Mouse (Mus musculus) olfactory bulb, adult 2 months (tissue): ENCODE measurements around the gene Rasal2. TPM values are rescaled to one million over a fixed set of nuclear protein-coding genes. Genes with fewer than 3 reads are reported as not detected.

Experiments
- H3K27ac ChIP-seq: fragments of 200-500 bp; 2 replicates; pipeline ENCODE4 v1.5.1; 2012; ENCODE audit warnings: low read depth, low read length; ENCODE audit not compliant: insufficient read depth
- H3K4me1 ChIP-seq: fragments of 200-500 bp; 2 replicates; pipeline ENCODE4 v1.6.1; 2012; ENCODE audit warnings: low read length; ENCODE audit not compliant: control insufficient read depth, insufficient read depth
- H3K4me3 ChIP-seq: fragments of 200-500 bp; 2 replicates; pipeline ENCODE4 v1.5.1; 2012; ENCODE audit warnings: mild to moderate bottlenecking, low read depth, low read length, moderate library complexity; ENCODE audit not compliant: insufficient read depth
- CTCF ChIP-seq: fragments of 200-500 bp; IDR thresholded peaks from 2 replicates; pipeline ENCODE4 v1.5.1; 2012; ENCODE audit warnings: low read depth, mild to moderate bottlenecking, low read length, moderate library complexity; ENCODE audit not compliant: insufficient read depth
- POLR2A ChIP-seq: fragments of 200-500 bp; IDR thresholded peaks from 2 replicates; pipeline ENCODE4 v1.6.1; 2012; ENCODE audit warnings: mild to moderate bottlenecking, low read depth, low read length, moderate library complexity; ENCODE audit not compliant: insufficient read depth
- WGBS: fragments of 180-500 bp; shearing (Covaris S2); methylation state at CpG from one replicate; pipeline ENCODE4 v1.1.7; 2018; 5-methylcytosine and 5-hydroxymethylcytosine counted together
- polyA plus RNA-seq: library from polyadenylated mRNA; stranded (reverse); fragments of >200 nt; gene quantifications from 2 replicates; pipeline ENCODE4 v1.2.4, GENCODE M21; 2012; ENCODE audit warnings: low replicate concordance; ENCODE audit not compliant: missing spikeins, insufficient read depth, insufficient read length

The Rasal2 gene
- polyA plus RNA-seq, 1 experiment, result not detected

GRCm38 (mm10) chr1:157230386-157230785 lies 182.0 kb downstream of the Rasal2 start:
- H3K27ac ChIP-seq, result no peak overlapping the region
- 74% methylated on average over 2 of the region's 2 CpGs for WGBS
- no peaks in the 10 kb centered on the region; the same call in 1 of the 2 replicates for H3K4me1 ChIP-seq
- TF ChIP-seq CTCF (no peak), POLR2A (no peak)
- H3K4me3 ChIP-seq, result no peak overlapping the region

DNA sequence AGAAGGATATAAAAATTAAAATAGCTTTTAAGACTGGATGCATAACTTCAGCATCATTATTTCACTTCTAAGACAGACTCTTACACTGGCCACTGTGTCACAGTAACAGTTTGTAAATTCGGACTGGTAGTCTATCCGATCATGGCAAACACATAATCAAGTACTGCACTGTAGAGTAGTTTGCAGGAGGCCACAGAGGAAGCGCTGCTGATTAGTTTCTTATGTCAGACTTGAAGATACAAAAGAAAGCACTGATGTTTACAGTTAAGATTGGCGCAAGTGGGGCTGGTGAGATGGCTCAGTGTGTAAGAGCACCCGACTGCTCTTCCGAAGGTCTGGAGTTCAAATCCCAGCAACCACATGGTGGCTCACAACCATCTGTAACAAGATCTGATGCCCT lies 187.4 kb downstream of the Rasal2 start:
- no peak overlapping the region for H3K27ac ChIP-seq
- H3K4me3 ChIP-seq, result no peak overlapping the region
- H3K4me1 ChIP-seq, result no peaks in the 10 kb centered on the region
- 94% methylated on average over 6 of the region's 6 CpGs for WGBS
- TF ChIP-seq CTCF (no peak), POLR2A (no peak)

DNA sequence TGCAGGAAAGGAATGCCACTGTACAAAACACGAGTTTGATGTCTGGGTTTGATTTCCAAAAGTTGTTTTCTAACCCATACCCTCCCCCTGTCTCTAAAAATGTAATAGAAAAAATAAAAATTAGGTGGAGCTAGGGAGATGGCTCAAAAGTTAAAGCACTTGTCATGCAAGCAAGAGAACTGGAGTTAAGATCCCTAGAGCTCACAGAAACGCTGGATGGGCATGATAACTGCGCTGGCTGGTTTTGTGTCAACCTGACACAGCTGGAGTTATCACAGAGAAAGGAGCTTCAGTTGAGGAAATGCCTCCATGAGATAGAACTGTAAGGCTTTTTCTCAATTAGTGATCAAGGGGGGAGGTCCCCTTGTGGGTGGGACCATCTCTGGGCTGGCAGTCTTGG lies 191.5 kb downstream of the Rasal2 start:
- no peak for TF ChIP-seq POLR2A
- TF ChIP-seq CTCF, result no peak
- Histone ChIP-seq H3K4me3 (no peak overlapping the region), H3K27ac (no peak overlapping the region), H3K4me1 (no peaks in the 10 kb centered on the region)
- WGBS, result 87% methylated on average over 3 of the region's 3 CpGs

DNA sequence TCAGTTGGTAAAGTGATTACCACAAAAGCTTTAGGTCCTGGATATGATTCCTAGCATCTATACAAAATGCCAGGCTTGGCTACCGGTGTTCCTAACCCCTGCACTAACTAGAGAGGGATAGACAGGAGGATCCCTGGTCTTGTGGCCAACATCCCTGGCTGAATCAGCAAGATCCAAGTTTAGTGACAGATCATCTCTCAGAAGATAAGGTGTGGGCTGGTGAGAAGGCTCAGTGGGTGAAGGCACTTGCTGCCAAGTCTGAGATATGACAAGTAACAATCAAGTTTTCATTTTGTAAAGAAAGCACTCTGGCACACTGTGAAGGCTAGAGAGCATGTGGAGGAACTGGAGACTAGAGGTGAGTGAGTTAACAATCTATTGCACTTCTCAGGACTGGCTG lies 191.9 kb downstream of the Rasal2 start:
- Histone ChIP-seq H3K4me3 (no peak overlapping the region), H3K27ac (no peak overlapping the region), H3K4me1 (no peaks in the 10 kb centered on the region)
- TF ChIP-seq POLR2A, result no peak
- no peak for TF ChIP-seq CTCF
- WGBS, result 94% methylated on average over 1 of the region's 1 CpGs

- Histone ChIP-seq H3K27ac (no peak overlapping the region), H3K4me1 (no peaks in the 10 kb centered on the region), H3K4me3 (no peak overlapping the region)
- WGBS, result 9% methylated on average over 1 of the region's 1 CpGs
- TF ChIP-seq POLR2A (no peak), CTCF (no peak)
Observed at GRCm38 (mm10) chr1:157208754-157209153, 203.6 kb downstream of the Rasal2 start.

- Histone ChIP-seq H3K4me3 (no peak overlapping the region), H3K27ac (no peak overlapping the region), H3K4me1 (no peaks in the 10 kb centered on the region)
- TF ChIP-seq POLR2A (no peak), CTCF (no peak)
- 56% methylated on average over 4 of the region's 4 CpGs for WGBS
Observed at GRCm38 (mm10) chr1:157205685-157206084, 206.7 kb downstream of the Rasal2 start.

DNA sequence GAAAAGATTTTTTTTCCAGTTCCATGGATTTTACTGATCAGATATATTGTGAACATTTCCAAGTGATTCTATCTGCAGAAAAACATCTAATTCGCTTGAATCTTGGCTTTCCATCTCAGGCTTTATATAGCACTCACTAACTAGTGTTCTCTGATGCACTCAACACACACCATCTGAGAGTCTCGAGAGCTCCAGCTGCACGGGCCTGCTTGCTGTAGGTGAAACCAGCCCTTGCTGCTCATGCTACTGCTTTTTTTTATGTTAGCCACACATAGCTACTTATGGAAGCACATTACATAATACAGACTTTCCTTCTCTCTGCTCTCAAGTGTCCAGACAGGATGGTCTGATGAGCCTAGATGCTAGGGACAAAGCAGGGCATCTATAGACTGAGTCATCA lies 229.4 kb downstream of the Rasal2 start:
- H3K4me1 ChIP-seq, result peaks cover 9% of the 10 kb centered on the region
- peak overlapping the region; percentile 62; the same call in 1 of the 2 replicates for H3K27ac ChIP-seq
- no peak overlapping the region for H3K4me3 ChIP-seq
- TF ChIP-seq POLR2A, result no peak
- TF ChIP-seq CTCF, result no peak
- 31% methylated on average over 3 of the region's 3 CpGs for WGBS

DNA sequence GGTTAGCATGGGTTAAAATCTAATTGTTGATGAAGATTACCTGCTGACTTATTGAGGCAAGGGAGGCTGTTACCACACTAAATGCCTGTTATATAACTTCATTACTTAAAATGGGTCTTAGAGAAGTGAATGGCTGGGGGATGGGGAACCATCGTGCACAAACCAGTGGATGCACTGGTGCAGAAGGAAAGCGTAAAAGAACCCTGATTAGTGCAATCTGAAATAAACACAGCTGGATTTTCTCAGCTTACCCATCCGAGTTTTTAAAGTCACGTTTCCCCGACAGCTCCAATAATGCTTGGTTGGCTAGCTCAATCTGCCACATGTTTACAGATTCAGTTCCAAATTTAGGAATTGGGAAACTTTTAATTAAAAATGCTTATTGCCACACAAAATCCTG lies 230.0 kb downstream of the Rasal2 start:
- TF ChIP-seq POLR2A, result no peak
- TF ChIP-seq CTCF, result no peak
- Histone ChIP-seq H3K4me3 (no peak overlapping the region), H3K4me1 (peaks cover 9% of the 10 kb centered on the region), H3K27ac (peak overlapping the region; percentile 44; the same call in 1 of the 2 replicates)
- 21% methylated on average over 5 of the region's 5 CpGs for WGBS

DNA sequence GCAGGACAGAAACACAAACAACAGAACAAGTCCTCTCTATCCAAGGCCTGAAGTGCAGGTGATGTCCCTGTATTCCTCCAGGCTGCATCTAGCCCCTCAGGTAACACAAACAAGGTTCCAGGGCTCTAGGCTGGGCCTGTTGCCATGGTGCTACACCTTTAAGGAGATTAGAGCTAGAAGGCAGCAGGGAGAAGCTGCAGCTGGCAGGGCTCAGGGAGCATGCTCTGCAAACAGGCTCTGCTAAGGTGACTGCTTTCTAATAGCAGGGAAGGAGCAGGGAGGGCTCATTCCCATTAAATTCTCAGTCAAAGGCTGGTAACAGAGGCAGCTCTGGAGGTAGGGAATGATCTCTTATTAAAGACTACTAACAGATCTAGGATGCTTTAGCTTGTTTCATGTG lies 231.3 kb downstream of the Rasal2 start:
- TF ChIP-seq CTCF (no peak), POLR2A (no peak)

DNA sequence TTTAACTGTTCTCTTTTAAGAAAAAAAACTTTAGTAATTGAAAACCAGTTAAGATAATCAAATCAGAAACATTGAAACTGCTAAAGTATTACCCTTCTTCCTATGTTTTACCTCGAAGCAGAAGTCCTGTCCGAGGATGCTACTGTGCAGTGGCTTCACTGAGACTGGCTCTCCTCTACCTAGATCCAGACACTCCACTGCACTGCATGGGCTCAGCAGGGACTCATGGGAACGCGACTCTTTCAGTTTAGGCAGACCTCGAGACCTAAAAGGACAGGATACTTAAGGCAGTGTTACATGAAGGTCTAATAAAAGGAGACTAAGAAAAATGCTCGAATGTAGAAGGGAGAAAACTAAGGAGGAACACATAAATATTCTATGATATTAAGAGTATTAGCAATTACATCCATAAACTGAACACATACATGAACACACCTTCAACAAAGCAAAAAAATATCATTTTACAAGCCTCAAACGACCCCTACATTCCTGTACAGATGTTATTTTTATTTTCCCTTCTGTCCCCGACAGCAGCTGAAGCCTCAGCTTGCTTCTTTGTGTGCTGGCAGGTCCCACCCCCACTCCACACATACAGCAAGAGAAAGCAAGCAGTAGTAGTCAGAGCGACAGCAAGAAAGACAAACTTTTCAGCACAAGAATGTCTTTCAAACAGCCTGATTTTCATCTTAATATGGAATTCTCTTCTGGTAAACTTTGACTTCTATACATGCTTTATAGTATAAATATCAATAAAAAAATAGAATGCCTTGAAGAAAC lies 233.2 kb downstream of the Rasal2 start:
- Histone ChIP-seq H3K4me1 (peaks cover 9% of the 10 kb centered on the region), H3K27ac (no peak overlapping the region; the same call in 1 of the 2 replicates), H3K4me3 (no peak overlapping the region)
- WGBS, result 20% methylated on average over 9 of the region's 9 CpGs
- TF ChIP-seq POLR2A (no peak), CTCF (no peak)

More for the DNA sequence above, 231.3 kb downstream of the Rasal2 start:
- H3K27ac ChIP-seq, result peak overlapping the region; percentile 89
- H3K4me1 ChIP-seq, result peaks cover 9% of the 10 kb centered on the region
- H3K4me3 ChIP-seq, result no peak overlapping the region
